Mouse (Mus musculus) hindbrain, embryonic 16.5 days (tissue): ENCODE data around the gene Enc1. TPM values are rescaled to one million over a fixed set of nuclear protein-coding genes. Genes with fewer than 3 reads are reported as not detected.

Source experiments
- ATAC-seq: fragments of 200-750 bp; cut with Nextera tagmentation; 2 replicates; pipeline ENCODE4 v1.8.0; 2017; ENCODE audit warnings: moderate TSS enrichment, moderate library complexity
- H3K27ac ChIP-seq: fragments of 300-500 bp; sonication (generic); 2 replicates; pipeline ENCODE4 v1.5.1; 2014; ENCODE audit warnings: low read depth, mild to moderate bottlenecking, control low read depth, low read length, moderate library complexity
- H3K27me3 ChIP-seq: fragments of 300-500 bp; sonication (generic); replicated peaks from 2 replicates; pipeline ENCODE4 v1.6.1; 2014; ENCODE audit warnings: low read length; ENCODE audit not compliant: control insufficient read depth, insufficient read depth
- H3K36me3 ChIP-seq: fragments of 300-500 bp; sonication (generic); 2 replicates; pipeline ENCODE4 v1.6.1; 2014; ENCODE audit warnings: mild to moderate bottlenecking, low read length, moderate library complexity, mixed read lengths; ENCODE audit not compliant: control insufficient read depth, insufficient read depth
- H3K4me1 ChIP-seq: fragments of 300-500 bp; sonication (generic); 2 replicates; pipeline ENCODE4 v1.6.1; 2014; ENCODE audit warnings: low read depth, low read length; ENCODE audit not compliant: control insufficient read depth, insufficient read depth
- H3K4me2 ChIP-seq: fragments of 300-500 bp; sonication (generic); 2 replicates; pipeline ENCODE4 v1.6.1; 2014; ENCODE audit warnings: mild to moderate bottlenecking, low read length, control low read depth, moderate library complexity
- H3K4me3 ChIP-seq: fragments of 300-500 bp; sonication (generic); 2 replicates; pipeline ENCODE4 v1.5.1; 2014; ENCODE audit warnings: mild to moderate bottlenecking, low read length, control low read depth, moderate library complexity
- H3K9ac ChIP-seq: fragments of 300-500 bp; sonication (generic); 2 replicates; pipeline ENCODE4 v1.6.1; 2014; ENCODE audit warnings: low read depth, mild to moderate bottlenecking, control low read depth, low read length, moderate library complexity
- H3K9me3 ChIP-seq: fragments of 300-500 bp; sonication (generic); 2 replicates; pipeline ENCODE4 v1.6.1; 2014; ENCODE audit warnings: mild to moderate bottlenecking, low read length, moderate library complexity; ENCODE audit not compliant: control insufficient read depth
- WGBS: fragments of 180-500 bp; shearing (Covaris S2); extraction: QIAGEN DNeasy Blood & Tissue Kit; methylation state at CpG from one replicate; pipeline ENCODE4 v1.1.7; 2014; 5-methylcytosine and 5-hydroxymethylcytosine counted together
- polyA plus RNA-seq: library from polyadenylated mRNA; unstranded; fragments of >200 nt; fragmentation: Nextera tagmentation; extraction: Ambion mirVana; gene quantifications from 2 replicates; pipeline ENCODE4 v1.2.1, GENCODE M21; 2015

Gene Enc1
- polyA plus RNA-seq, 1 experiment from 2014 or later = 66.3 TPM

- Histone ChIP-seq H3K4me3 (no peak overlapping the region), H3K4me1 (no peaks in the 10 kb centered on the region), H3K9me3 (no peaks in the 10 kb centered on the region), H3K36me3 (no peaks in the 10 kb centered on the region), H3K9ac (no peak overlapping the region), H3K27ac (no peak overlapping the region), H3K4me2 (no peak overlapping the region), H3K27me3 (no peaks in the 10 kb centered on the region)
- no peak for ATAC-seq
- 94% methylated on average over 3 of the region's 3 CpGs for WGBS
Observed at GRCm38 (mm10) chr13:97220022-97220421, 20.9 kb upstream of the Enc1 start.

- Histone ChIP-seq H3K36me3 (no peaks in the 10 kb centered on the region), H3K27ac (no peak overlapping the region), H3K9ac (no peak overlapping the region), H3K4me1 (no peaks in the 10 kb centered on the region), H3K27me3 (no peaks in the 10 kb centered on the region), H3K9me3 (no peaks in the 10 kb centered on the region), H3K4me2 (no peak overlapping the region), H3K4me3 (no peak overlapping the region)
- no peak for ATAC-seq
- 77% methylated on average over 8 of the region's 8 CpGs for WGBS
Observed at GRCm38 (mm10) chr13:97223856-97224255, 17.0 kb upstream of the Enc1 start.

- ATAC-seq = no peak
- 81% methylated on average over 10 of the region's 10 CpGs for WGBS
- H3K27ac ChIP-seq = no peak overlapping the region
- H3K27me3 ChIP-seq = no peaks in the 10 kb centered on the region
- no peak overlapping the region for H3K4me3 ChIP-seq
- no peak overlapping the region for H3K9ac ChIP-seq
- H3K36me3 ChIP-seq = no peaks in the 10 kb centered on the region
- no peak overlapping the region for H3K4me2 ChIP-seq
- H3K9me3 ChIP-seq = no peaks in the 10 kb centered on the region
- H3K4me1 ChIP-seq = no peaks in the 10 kb centered on the region
Observed at GRCm38 (mm10) chr13:97224341-97224982, 16.4 kb upstream of the Enc1 start.

GRCm38 (mm10) chr13:97225130-97225529 is 15.8 kb upstream of the Enc1 start:
- H3K4me2 ChIP-seq = no peak overlapping the region
- no peak overlapping the region for H3K27ac ChIP-seq
- 74% methylated on average over 17 of the region's 17 CpGs for WGBS
- no peaks in the 10 kb centered on the region for H3K4me1 ChIP-seq
- H3K4me3 ChIP-seq = no peak overlapping the region
- H3K9ac ChIP-seq = no peak overlapping the region
- no peaks in the 10 kb centered on the region for H3K9me3 ChIP-seq
- no peaks in the 10 kb centered on the region for H3K27me3 ChIP-seq
- no peaks in the 10 kb centered on the region for H3K36me3 ChIP-seq
- ATAC-seq = no peak

- ATAC-seq = no peak
- 97% methylated on average over 3 of the region's 3 CpGs for WGBS
Observed at GRCm38 (mm10) chr13:97227795-97228194, 13.1 kb upstream of the Enc1 start.

GRCm38 (mm10) chr13:97230101-97230500 is 10.8 kb upstream of the Enc1 start:
- Histone ChIP-seq H3K27me3 (no peaks in the 10 kb centered on the region), H3K4me2 (no peak overlapping the region), H3K27ac (no peak overlapping the region), H3K36me3 (no peaks in the 10 kb centered on the region), H3K4me3 (no peak overlapping the region), H3K9ac (no peak overlapping the region), H3K4me1 (no peaks in the 10 kb centered on the region), H3K9me3 (no peaks in the 10 kb centered on the region)
- ATAC-seq = no peak
- 80% methylated on average over 3 of the region's 3 CpGs for WGBS

More at GRCm38 (mm10) chr13:97227795-97228194, 13.1 kb upstream of the Enc1 start:
- no peak overlapping the region for H3K4me3 ChIP-seq
- no peaks in the 10 kb centered on the region for H3K36me3 ChIP-seq
- no peak overlapping the region for H3K27ac ChIP-seq
- no peaks in the 10 kb centered on the region for H3K4me1 ChIP-seq
- H3K9me3 ChIP-seq = no peaks in the 10 kb centered on the region
- H3K9ac ChIP-seq = no peak overlapping the region
- no peaks in the 10 kb centered on the region for H3K27me3 ChIP-seq
- no peak overlapping the region for H3K4me2 ChIP-seq

GRCm38 (mm10) chr13:97233092-97233491 is 7.8 kb upstream of the Enc1 start:
- Histone ChIP-seq H3K36me3 (no peaks in the 10 kb centered on the region), H3K4me2 (no peak overlapping the region), H3K27ac (no peak overlapping the region), H3K27me3 (no peaks in the 10 kb centered on the region), H3K9ac (no peak overlapping the region), H3K4me3 (no peak overlapping the region), H3K4me1 (peaks cover 2% of the 10 kb centered on the region), H3K9me3 (no peaks in the 10 kb centered on the region)
- WGBS = 69% methylated on average over 2 of the region's 2 CpGs
- ATAC-seq = no peak

GRCm38 (mm10) chr13:97234785-97235417 is 6.0 kb upstream of the Enc1 start:
- peak overlapping the region; percentile 32 for H3K4me3 ChIP-seq
- H3K27ac ChIP-seq = no peak overlapping the region
- peak; percentile 72 for ATAC-seq
- H3K4me2 ChIP-seq = peak overlapping the region; percentile 69
- H3K36me3 ChIP-seq = no peaks in the 10 kb centered on the region
- 20% methylated on average over 17 of the region's 17 CpGs for WGBS
- H3K9me3 ChIP-seq = no peaks in the 10 kb centered on the region
- H3K9ac ChIP-seq = peak overlapping the region; percentile 54
- H3K4me1 ChIP-seq = peaks cover 8% of the 10 kb centered on the region
- no peaks in the 10 kb centered on the region for H3K27me3 ChIP-seq

- Histone ChIP-seq H3K4me1 (peaks cover 12% of the 10 kb centered on the region), H3K4me2 (no peak overlapping the region), H3K9me3 (no peaks in the 10 kb centered on the region), H3K36me3 (no peaks in the 10 kb centered on the region), H3K27ac (no peak overlapping the region), H3K27me3 (no peaks in the 10 kb centered on the region), H3K9ac (no peak overlapping the region), H3K4me3 (no peak overlapping the region)
- no peak for ATAC-seq
- WGBS = 45% methylated on average over 6 of the region's 6 CpGs
Observed at GRCm38 (mm10) chr13:97235911-97236310, 5.0 kb upstream of the Enc1 start.
